Mouse (Mus musculus) liver, postnatal 0 days (tissue): ENCODE results near the gene Hspb1. TPM values are rescaled to one million over a fixed set of nuclear protein-coding genes. Genes with fewer than 3 reads are reported as not detected.

ENCODE experiments used
- ATAC-seq: fragments of 200-750 bp; cut with Nextera tagmentation; 2 replicates; pipeline ENCODE4 v1.8.0; 2017; ENCODE audit warnings: mild to moderate bottlenecking, moderate library complexity
- DNase-seq: peaks from one replicate; pipeline ENCODE4 v3.0.0-alpha.2; 2016
- H3K27ac ChIP-seq: fragments of 300-500 bp; sonication (generic); 2 replicates; pipeline ENCODE4 v1.5.1; 2014; ENCODE audit warnings: antibody characterized with exemption, moderate library complexity, mild to moderate bottlenecking, low read depth
- H3K27me3 ChIP-seq: fragments of 300-500 bp; sonication (generic); 2 replicates; pipeline ENCODE4 v1.6.1; 2014; ENCODE audit warnings: low read length, control low read depth, mixed read lengths; ENCODE audit not compliant: insufficient read depth
- H3K36me3 ChIP-seq: fragments of 300-500 bp; sonication (generic); replicated peaks from 2 replicates; pipeline ENCODE4 v1.6.1; 2014; ENCODE audit warnings: mild to moderate bottlenecking, control low read depth, low read length, moderate library complexity, mixed read lengths; ENCODE audit not compliant: insufficient read depth
- H3K4me1 ChIP-seq: fragments of 300-500 bp; sonication (generic); 2 replicates; pipeline ENCODE4 v1.6.1; 2014; ENCODE audit warnings: antibody characterized with exemption, mild to moderate bottlenecking, control low read depth; ENCODE audit not compliant: insufficient read depth
- H3K4me2 ChIP-seq: fragments of 300-500 bp; sonication (generic); 2 replicates; pipeline ENCODE4 v1.6.1; 2014; ENCODE audit warnings: low read depth, mild to moderate bottlenecking, low read length, moderate library complexity, mixed read lengths
- H3K4me3 ChIP-seq: fragments of 300-500 bp; sonication (generic); 2 replicates; pipeline ENCODE4 v1.5.1; 2014; ENCODE audit warnings: low read depth, low read length
- H3K9ac ChIP-seq: fragments of 300-500 bp; sonication (generic); replicated peaks from 2 replicates; pipeline ENCODE4 v1.6.1; 2014; ENCODE audit warnings: mild to moderate bottlenecking, moderate library complexity
- H3K9me3 ChIP-seq: fragments of 300-500 bp; sonication (generic); 2 replicates; pipeline ENCODE4 v1.6.1; 2016; ENCODE audit warnings: mild to moderate bottlenecking, control low read depth, low read length, mixed read lengths
- CTCF ChIP-seq: sonication (generic); IDR thresholded peaks from 2 replicates; pipeline ENCODE4 v1.5.1; 2016; ENCODE audit warnings: antibody characterized with exemption, low read depth
- EP300 ChIP-seq: IDR thresholded peaks from 2 replicates; pipeline ENCODE4 v1.6.1; 2016; ENCODE audit warnings: antibody characterized with exemption, low read depth, mild to moderate bottlenecking
- WGBS: fragments of 180-500 bp; shearing (Covaris S2); extraction: QIAGEN DNeasy Blood & Tissue Kit; methylation state at CpG from one replicate; pipeline ENCODE4 v1.1.7; 2014; ENCODE audit not compliant: insufficient replicate concordance; 5-methylcytosine and 5-hydroxymethylcytosine counted together
- polyA plus RNA-seq: library from polyadenylated mRNA; unstranded; fragments of >200 nt; fragmentation: Nextera tagmentation; extraction: Ambion mirVana; gene quantifications from 2 replicates; pipeline ENCODE4 v1.2.1, GENCODE M21; 2015

The Hspb1 gene
- polyA plus RNA-seq, 1 experiment from 2014 or later: 4.5 TPM

DNA sequence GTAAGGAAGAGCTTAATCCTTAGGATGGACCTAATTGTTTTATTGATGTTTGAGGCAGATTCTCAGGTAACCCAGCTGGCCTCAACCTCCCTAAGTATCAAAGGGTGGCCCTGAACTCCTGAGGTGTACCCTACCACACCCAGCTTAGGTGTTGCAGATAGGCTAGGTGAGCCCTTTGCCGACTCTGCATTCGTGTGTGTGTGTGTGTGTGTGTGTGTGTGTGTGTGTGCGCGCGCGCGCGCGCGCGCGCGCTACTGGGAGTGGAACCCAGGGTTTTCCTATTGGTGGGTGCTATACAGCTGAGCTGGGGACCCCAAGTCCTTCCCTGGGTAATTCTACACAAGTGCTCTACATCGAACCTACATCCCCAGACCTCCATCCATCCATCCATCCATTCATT is 36.2 kb upstream of the Hspb1 start:
- no peak for DNase-seq
- no peak overlapping the region for H3K9ac ChIP-seq
- no peak overlapping the region for H3K4me3 ChIP-seq
- peaks cover 59% of the 10 kb centered on the region for H3K27me3 ChIP-seq
- no peaks in the 10 kb centered on the region for H3K4me1 ChIP-seq
- no peak for ATAC-seq
- H3K4me2 ChIP-seq: no peak overlapping the region
- TF ChIP-seq EP300: no peak
- no peak for TF ChIP-seq CTCF
- no peaks in the 10 kb centered on the region for H3K9me3 ChIP-seq
- no peak overlapping the region for H3K27ac ChIP-seq
- H3K36me3 ChIP-seq: no peaks in the 10 kb centered on the region
- 9% methylated on average over 14 of the region's 14 CpGs for WGBS

- H3K9ac ChIP-seq: no peak overlapping the region
- H3K9me3 ChIP-seq: no peaks in the 10 kb centered on the region
- ATAC-seq: no peak
- H3K4me3 ChIP-seq: no peak overlapping the region
- no peaks in the 10 kb centered on the region for H3K4me1 ChIP-seq
- H3K36me3 ChIP-seq: no peaks in the 10 kb centered on the region
- no peak overlapping the region for H3K4me2 ChIP-seq
- 2% methylated on average over 10 of the region's 10 CpGs for WGBS
- peaks cover 69% of the 10 kb centered on the region for H3K27me3 ChIP-seq
- DNase-seq: no peak
- TF ChIP-seq CTCF (no peak), EP300 (no peak)
- no peak overlapping the region for H3K27ac ChIP-seq
Observed at GRCm38 (mm10) chr5:135852421-135852820, 35.3 kb upstream of the Hspb1 start.

DNA sequence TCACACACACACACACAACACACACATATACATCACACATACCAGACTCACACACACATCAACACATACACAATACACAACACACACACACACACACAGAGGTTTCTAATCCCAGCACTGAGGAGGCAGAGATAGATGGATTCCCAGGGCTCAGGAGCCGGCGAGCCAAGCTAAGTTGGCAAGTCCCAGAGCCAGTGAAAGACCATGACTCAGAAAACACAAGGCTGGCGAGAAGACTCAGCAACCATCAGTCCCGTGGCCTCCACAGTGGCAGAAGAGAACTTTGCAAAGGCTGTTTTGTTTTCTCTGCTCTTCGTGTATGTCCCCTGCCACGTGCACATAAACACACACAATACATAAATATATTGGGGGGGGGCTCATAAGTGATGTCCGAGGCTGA is 34.0 kb upstream of the Hspb1 start:
- Histone ChIP-seq H3K9ac (no peak overlapping the region), H3K4me1 (no peaks in the 10 kb centered on the region), H3K36me3 (no peaks in the 10 kb centered on the region), H3K4me2 (no peak overlapping the region), H3K27me3 (peaks cover 82% of the 10 kb centered on the region), H3K4me3 (no peak overlapping the region), H3K9me3 (no peaks in the 10 kb centered on the region), H3K27ac (no peak overlapping the region)
- WGBS: 44% methylated on average over 7 of the region's 7 CpGs
- no peak for ATAC-seq
- TF ChIP-seq CTCF: no peak
- TF ChIP-seq EP300: no peak
- DNase-seq: no peak

DNA sequence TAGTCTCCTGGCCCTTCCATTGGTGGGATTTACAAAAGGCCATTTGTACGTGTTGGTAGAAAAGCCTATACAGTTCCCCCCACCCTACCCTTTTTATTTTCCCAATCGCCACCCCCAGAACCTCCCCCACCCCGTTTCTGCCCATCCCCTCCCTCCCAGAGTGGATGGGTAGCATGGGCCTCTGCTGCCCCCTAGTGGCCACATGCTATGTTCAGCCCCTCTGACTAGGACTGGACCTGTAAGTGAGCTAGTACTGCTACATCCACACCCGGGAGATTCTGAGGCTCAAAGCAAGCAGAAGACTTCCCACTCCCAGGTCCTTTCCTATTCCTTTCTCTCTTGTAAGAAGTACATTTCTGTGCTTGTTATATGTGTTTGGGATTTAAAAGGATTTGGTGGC is 32.6 kb upstream of the Hspb1 start:
- H3K36me3 ChIP-seq: no peaks in the 10 kb centered on the region

DNA sequence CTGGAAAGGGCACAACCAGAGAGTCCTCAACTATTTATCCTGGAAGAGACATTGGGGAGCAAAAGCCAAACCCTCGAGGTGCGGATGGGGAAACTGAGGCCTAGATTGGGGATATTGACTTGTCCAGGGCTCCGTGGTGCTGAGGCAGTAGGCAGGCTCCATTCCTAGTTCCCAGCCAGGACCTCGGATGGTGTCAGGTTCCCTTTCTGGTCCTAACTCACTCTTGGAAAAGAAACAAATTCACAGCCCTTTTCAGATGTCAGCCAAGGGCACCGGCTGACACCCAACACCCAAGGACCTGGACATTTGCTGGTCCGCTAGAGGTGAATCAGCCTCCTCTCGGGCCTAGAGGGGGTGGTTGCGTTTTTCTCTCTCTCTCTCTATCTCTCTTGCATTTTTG is 21.1 kb upstream of the Hspb1 start:
- Histone ChIP-seq H3K4me2 (no peak overlapping the region), H3K36me3 (no peaks in the 10 kb centered on the region), H3K27ac (no peak overlapping the region), H3K27me3 (peaks cover 53% of the 10 kb centered on the region), H3K4me3 (no peak overlapping the region), H3K9ac (no peak overlapping the region), H3K4me1 (no peaks in the 10 kb centered on the region), H3K9me3 (no peaks in the 10 kb centered on the region)
- TF ChIP-seq EP300 (no peak), CTCF (no peak)
- ATAC-seq (no peak), DNase-seq (no peak)
- 38% methylated on average over 8 of the region's 8 CpGs for WGBS

More for the DNA sequence above, 32.6 kb upstream of the Hspb1 start:
- DNase-seq (peak; percentile 83), ATAC-seq (0 out of 2 replicates have a peak, but pooled peaks have one; percentile 41)
- TF ChIP-seq EP300 (no peak), CTCF (peak; percentile 92)
- Histone ChIP-seq H3K27ac (no peak overlapping the region), H3K4me1 (no peaks in the 10 kb centered on the region), H3K4me3 (no peak overlapping the region), H3K4me2 (no peak overlapping the region), H3K27me3 (peaks cover 77% of the 10 kb centered on the region), H3K9ac (no peak overlapping the region), H3K9me3 (no peaks in the 10 kb centered on the region)
- WGBS: 0% methylated on average over 4 of the region's 4 CpGs

DNA sequence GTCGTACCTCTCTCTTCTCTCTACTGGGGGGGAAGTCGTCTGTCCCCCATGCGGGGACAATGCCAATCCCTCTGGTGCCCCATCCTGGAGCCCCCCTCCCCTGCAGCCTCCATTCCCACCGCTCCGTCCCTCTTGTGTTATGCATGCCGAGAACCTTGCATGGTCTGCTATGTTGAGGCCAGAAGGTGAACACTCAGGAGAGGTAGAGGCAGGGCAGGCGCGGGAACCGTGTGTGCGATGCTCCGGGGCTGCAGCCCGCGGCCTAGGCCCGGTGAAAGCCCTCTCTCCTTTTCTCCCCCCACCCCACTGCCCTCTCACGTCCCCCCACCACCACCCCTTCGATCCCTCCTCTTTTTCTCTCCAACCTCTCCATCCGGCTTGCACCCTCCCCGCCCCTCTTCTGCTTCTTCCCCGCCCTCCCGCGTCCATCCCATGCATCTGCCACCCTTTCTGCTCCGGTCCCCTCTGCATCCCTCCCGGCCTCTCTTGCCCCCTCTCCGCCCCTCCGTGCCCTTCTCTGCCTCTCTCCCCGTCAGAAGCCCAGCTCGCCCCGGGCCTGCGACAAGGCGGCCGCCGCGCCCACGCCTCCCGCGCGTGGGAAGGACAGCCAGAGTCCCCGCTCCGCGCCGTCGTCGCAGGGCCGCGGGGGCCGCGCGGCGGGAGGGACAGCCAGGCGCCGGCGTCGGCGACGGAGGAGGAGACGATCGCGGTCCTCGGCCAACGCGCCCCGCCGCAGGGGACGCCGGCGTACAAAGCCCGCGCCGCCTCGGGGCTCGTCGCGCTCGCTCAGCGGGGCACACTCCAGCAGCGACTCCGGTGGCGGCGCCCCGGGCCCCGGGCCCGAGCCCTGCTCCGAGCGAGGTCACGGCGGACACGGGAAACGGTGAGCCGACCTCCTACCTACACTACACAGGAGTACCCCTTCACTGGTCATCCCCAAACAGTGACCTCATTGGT is 19.8 kb upstream of the Hspb1 start:
- Histone ChIP-seq H3K9ac (no peak overlapping the region), H3K4me3 (peak overlapping the region; percentile 17; the same call in 1 of the 2 replicates), H3K27me3 (peaks cover 60% of the 10 kb centered on the region), H3K9me3 (no peaks in the 10 kb centered on the region), H3K4me2 (peak overlapping the region; percentile 60), H3K27ac (no peak overlapping the region), H3K36me3 (no peaks in the 10 kb centered on the region), H3K4me1 (no peaks in the 10 kb centered on the region)
- TF ChIP-seq EP300 (no peak), CTCF (no peak)
- WGBS: 5% methylated on average over 46 of the region's 89 CpGs
- ATAC-seq: no peak
- no peak for DNase-seq
